Mouse (Mus musculus) neutrophil, adult 59 days (primary cell): ENCODE results near the gene Cyct. TPM values are rescaled to one million over a fixed set of nuclear protein-coding genes. Genes with fewer than 3 reads are reported as not detected.

Source experiments
- total RNA-seq, 2 experiments: library from RNA; stranded (reverse); gene quantifications; 1 replicate in 1 of 2; 2 replicates in 1 of 2; pipeline ENCODE4 v1.2.4; 2023

The Cyct gene
- not detected for total RNA-seq

GRCm38 (mm10) chr2:76360226-76360625 lies at the start of gene Cyct:
Cyct (minus strand) TSS chr2:76360450.

GRCm38 (mm10) chr2:76406151-76406936 lies 46.1 kb upstream of the Cyct start, which contains the start of gene Osbpl6:
Osbpl6 (plus strand) TSS chr2:76406508.

GRCm38 (mm10) chr2:76369821-76370655 lies 9.8 kb upstream of the Cyct start, which contains the start of gene Rbm45:
Rbm45 (plus strand) TSS chr2:76369984.

GRCm38 (mm10) chr2:76338215-76339156 lies 21.8 kb downstream of the Cyct start, which contains the start of gene Pde11a:
Pde11a (minus strand) TSS chr2:76338774.

Other genes with a start within 250 kb of the Cyct start
- gene Pde11a, start 21.7 kb downstream of the Cyct start, total RNA-seq, result not detected
- 10 to 100 TPM; 16.6 to 18.0 TPM for gene Rbm45, start 9.5 kb upstream of the Cyct start, total RNA-seq
- under 1 TPM in 1 of 2 experiments, not detected in 1; 0.90 TPM for gene Osbpl6, start 46.1 kb upstream of the Cyct start, total RNA-seq